Mouse (Mus musculus): ENCODE results near the gene Tcte3.
"Not testable (repeated sequence)": the region's sequence is repeated elsewhere in the genome, so short reads cannot be mapped to it uniquely, and the experiment has no call there.

Gene Tcte3

GRCm38 (mm10) chr17:15041175-15041729 is at the start of gene Tcte3, which contains the start of the genes Ermard and Gm3448:
Gene Tcte3 (minus strand): TSS chr17:15041488.
Gene Ermard (plus strand): TSS chr17:15041208.
Gene Gm3448 (minus strand): TSS chr17:15041537.
- not testable (repeated sequence) for DNase-seq (ENCODE audit: low spot score)

GRCm38 (mm10) chr17:15088591-15089001 is 47.3 kb upstream of the Tcte3 start:
- no peak for DNase-seq (ENCODE audit: low spot score)

GRCm38 (mm10) chr17:15088166-15088565 is 46.9 kb upstream of the Tcte3 start:
- DNase-seq (ENCODE audit: low spot score), result no peak

- DNase-seq (ENCODE audit: low spot score), result no peak
Measured at GRCm38 (mm10) chr17:15085006-15085405, 43.7 kb upstream of the Tcte3 start.

- DNase-seq (ENCODE audit: low spot score), result no peak
Measured at GRCm38 (mm10) chr17:15084226-15084848, 43.0 kb upstream of the Tcte3 start.

- no peak for DNase-seq (ENCODE audit: low spot score)
Measured at GRCm38 (mm10) chr17:15077536-15077935, 36.2 kb upstream of the Tcte3 start.

GRCm38 (mm10) chr17:15075033-15075432 is 33.7 kb upstream of the Tcte3 start:
- DNase-seq (ENCODE audit: low spot score), result no peak

- DNase-seq (ENCODE audit: low spot score), result no peak
Measured at GRCm38 (mm10) chr17:15072211-15072610, 30.9 kb upstream of the Tcte3 start.

GRCm38 (mm10) chr17:15069124-15069523 is 27.8 kb upstream of the Tcte3 start:
- DNase-seq (ENCODE audit: low spot score), result no peak

GRCm38 (mm10) chr17:15068040-15068792 is 26.9 kb upstream of the Tcte3 start:
- DNase-seq (ENCODE audit: low spot score), result no peak

- DNase-seq (ENCODE audit: low spot score), result no peak
Measured at GRCm38 (mm10) chr17:15066911-15067310, 25.6 kb upstream of the Tcte3 start.

GRCm38 (mm10) chr17:15066066-15066465 is 24.8 kb upstream of the Tcte3 start:
- no peak for DNase-seq (ENCODE audit: low spot score)

- no peak for DNase-seq (ENCODE audit: low spot score)
Measured at GRCm38 (mm10) chr17:15065391-15066024, 24.2 kb upstream of the Tcte3 start.

- no peak for DNase-seq (ENCODE audit: low spot score)
Measured at GRCm38 (mm10) chr17:15060356-15060755, 19.1 kb upstream of the Tcte3 start.

- DNase-seq (ENCODE audit: low spot score), result no peak
Measured at GRCm38 (mm10) chr17:15059646-15060045, 18.4 kb upstream of the Tcte3 start.

GRCm38 (mm10) chr17:15058161-15058591 is 16.9 kb upstream of the Tcte3 start:
- no peak for DNase-seq (ENCODE audit: low spot score)

- DNase-seq (ENCODE audit: low spot score), result peak; percentile 65
Measured at GRCm38 (mm10) chr17:15055925-15056324, 14.6 kb upstream of the Tcte3 start.

GRCm38 (mm10) chr17:15053829-15054200 is 12.5 kb upstream of the Tcte3 start:
- DNase-seq (ENCODE audit: low spot score), result not testable (repeated sequence)

- DNase-seq (ENCODE audit: low spot score), result not testable (repeated sequence)
Measured at GRCm38 (mm10) chr17:15053183-15053828, 12.0 kb upstream of the Tcte3 start.

- not testable (repeated sequence) for DNase-seq (ENCODE audit: low spot score)
Measured at GRCm38 (mm10) chr17:15052766-15053165, 11.5 kb upstream of the Tcte3 start.

- DNase-seq (ENCODE audit: low spot score), result not testable (repeated sequence)
Measured at GRCm38 (mm10) chr17:15050338-15050737, 9.1 kb upstream of the Tcte3 start.

- DNase-seq (ENCODE audit: low spot score), result not testable (repeated sequence)
Measured at GRCm38 (mm10) chr17:15040455-15040854, 833 bp downstream of the Tcte3 start.
